Mouse (Mus musculus): ENCODE measurements around the gene BC025920. TPM values are rescaled to one million over a fixed set of nuclear protein-coding genes. Genes with fewer than 3 reads are reported as not detected.

Gene BC025920
- polyA plus RNA-seq, 1 experiment from 2014 or later, result 1.9 TPM

GRCm38 (mm10) chr10:81598342-81598741 lies 7.7 kb upstream of the BC025920 start:
- ATAC-seq (ENCODE audit: low read depth), result no peak
- WGBS, result 37% methylated on average over 3 of the region's 3 CpGs
- no peak overlapping the region for H3K9ac ChIP-seq (replicated peaks; ENCODE audit: low read depth, low read length)
- H3K4me3 ChIP-seq (ENCODE audit: low read depth, low read length), result no peak overlapping the region
- no peaks in the 10 kb centered on the region for H3K9me3 ChIP-seq (ENCODE audit: control insufficient read depth, low read length)
- H3K27me3 ChIP-seq (ENCODE audit: control insufficient read depth, insufficient read depth, low read length), result no peaks in the 10 kb centered on the region; the same call in 1 of the 2 replicates
- H3K4me1 ChIP-seq (ENCODE audit: control insufficient read depth, insufficient read depth, low read length), result peaks cover 29% of the 10 kb centered on the region
- H3K36me3 ChIP-seq (ENCODE audit: control insufficient read depth, insufficient read depth, low read length), result no peaks in the 10 kb centered on the region
- H3K27ac ChIP-seq (ENCODE audit: low read depth, low read length), result no peak overlapping the region
- H3K4me2 ChIP-seq (ENCODE audit: low read depth, low read length), result no peak overlapping the region

- peaks cover 29% of the 10 kb centered on the region for H3K4me1 ChIP-seq (ENCODE audit: control insufficient read depth, insufficient read depth, low read length)
- H3K36me3 ChIP-seq (ENCODE audit: control insufficient read depth, insufficient read depth, low read length), result no peaks in the 10 kb centered on the region
- H3K27ac ChIP-seq (ENCODE audit: low read depth, low read length), result no peak overlapping the region
- H3K9me3 ChIP-seq (ENCODE audit: control insufficient read depth, low read length), result no peaks in the 10 kb centered on the region
- 49% methylated on average over 6 of the region's 6 CpGs for WGBS
- no peaks in the 10 kb centered on the region; the same call in 1 of the 2 replicates for H3K27me3 ChIP-seq (ENCODE audit: control insufficient read depth, insufficient read depth, low read length)
- ATAC-seq (ENCODE audit: low read depth), result no peak
- no peak overlapping the region for H3K4me2 ChIP-seq (ENCODE audit: low read depth, low read length)
- H3K9ac ChIP-seq (replicated peaks; ENCODE audit: low read depth, low read length), result no peak overlapping the region
- no peak overlapping the region for H3K4me3 ChIP-seq (ENCODE audit: low read depth, low read length)
These were observed 7.2 kb upstream of the BC025920 start for GRCm38 (mm10) chr10:81598871-81599270.

GRCm38 (mm10) chr10:81599630-81600029 lies 6.4 kb upstream of the BC025920 start:
- no peaks in the 10 kb centered on the region; the same call in 1 of the 2 replicates for H3K27me3 ChIP-seq (ENCODE audit: control insufficient read depth, insufficient read depth, low read length)
- H3K9me3 ChIP-seq (ENCODE audit: control insufficient read depth, low read length), result no peaks in the 10 kb centered on the region
- no peak overlapping the region for H3K4me2 ChIP-seq (ENCODE audit: low read depth, low read length)
- 81% methylated on average over 5 of the region's 5 CpGs for WGBS
- peaks cover 29% of the 10 kb centered on the region for H3K4me1 ChIP-seq (ENCODE audit: control insufficient read depth, insufficient read depth, low read length)
- no peaks in the 10 kb centered on the region for H3K36me3 ChIP-seq (ENCODE audit: control insufficient read depth, insufficient read depth, low read length)
- no peak for ATAC-seq (ENCODE audit: low read depth)
- H3K4me3 ChIP-seq (ENCODE audit: low read depth, low read length), result no peak overlapping the region
- no peak overlapping the region for H3K27ac ChIP-seq (ENCODE audit: low read depth, low read length)
- no peak overlapping the region for H3K9ac ChIP-seq (replicated peaks; ENCODE audit: low read depth, low read length)

GRCm38 (mm10) chr10:81600096-81600495 lies 6.0 kb upstream of the BC025920 start:
- WGBS, result 49% methylated on average over 10 of the region's 10 CpGs
- Histone ChIP-seq H3K9ac (replicated peaks; ENCODE audit: low read depth, low read length) (no peak overlapping the region), H3K9me3 (ENCODE audit: control insufficient read depth, low read length) (no peaks in the 10 kb centered on the region), H3K4me1 (ENCODE audit: control insufficient read depth, insufficient read depth, low read length) (peaks cover 29% of the 10 kb centered on the region), H3K4me3 (ENCODE audit: low read depth, low read length) (no peak overlapping the region), H3K4me2 (ENCODE audit: low read depth, low read length) (no peak overlapping the region), H3K27me3 (ENCODE audit: control insufficient read depth, insufficient read depth, low read length) (no peaks in the 10 kb centered on the region; the same call in 1 of the 2 replicates), H3K27ac (ENCODE audit: low read depth, low read length) (no peak overlapping the region), H3K36me3 (ENCODE audit: control insufficient read depth, insufficient read depth, low read length) (no peaks in the 10 kb centered on the region)
- ATAC-seq (ENCODE audit: low read depth), result no peak

GRCm38 (mm10) chr10:81600738-81601203 lies 5.3 kb upstream of the BC025920 start, which contains the start of gene Tle6:
Gene Tle6 (minus strand): TSS chr10:81601073.
- no peaks in the 10 kb centered on the region; the same call in 1 of the 2 replicates for H3K27me3 ChIP-seq (ENCODE audit: control insufficient read depth, insufficient read depth, low read length)
- no peak within 1 kb of the TSS for H3K27ac ChIP-seq (ENCODE audit: low read depth, low read length)
- H3K9ac ChIP-seq (replicated peaks; ENCODE audit: low read depth, low read length), result no peak within 1 kb of the TSS; the same call in 1 of the 2 replicates
- peak; percentile 74 for ATAC-seq (ENCODE audit: low read depth)
- peaks cover 26% of the 10 kb centered on the region for H3K4me1 ChIP-seq (ENCODE audit: control insufficient read depth, insufficient read depth, low read length)
- 0 out of 2 replicates have a peak within 1 kb of the TSS, but pooled peaks have one; percentile 15 for H3K4me3 ChIP-seq (ENCODE audit: low read depth, low read length)
- WGBS, result 1% methylated on average over 28 of the region's 28 CpGs
- peak within 1 kb of the TSS; percentile 43 for H3K4me2 ChIP-seq (ENCODE audit: low read depth, low read length)
- H3K9me3 ChIP-seq (ENCODE audit: control insufficient read depth, low read length), result no peaks in the 10 kb centered on the region
- H3K36me3 ChIP-seq (ENCODE audit: control insufficient read depth, insufficient read depth, low read length), result no peaks in the 10 kb centered on the region

- 19% methylated on average over 7 of the region's 7 CpGs for WGBS
- Histone ChIP-seq H3K27me3 (ENCODE audit: control insufficient read depth, insufficient read depth, low read length) (no peaks in the 10 kb centered on the region; the same call in 1 of the 2 replicates), H3K4me2 (ENCODE audit: low read depth, low read length) (peak overlapping the region; percentile 43; the same call in 1 of the 2 replicates), H3K4me3 (ENCODE audit: low read depth, low read length) (no peak overlapping the region), H3K36me3 (ENCODE audit: control insufficient read depth, insufficient read depth, low read length) (no peaks in the 10 kb centered on the region), H3K27ac (ENCODE audit: low read depth, low read length) (no peak overlapping the region), H3K4me1 (ENCODE audit: control insufficient read depth, insufficient read depth, low read length) (peaks cover 20% of the 10 kb centered on the region), H3K9me3 (ENCODE audit: control insufficient read depth, low read length) (no peaks in the 10 kb centered on the region), H3K9ac (replicated peaks; ENCODE audit: low read depth, low read length) (no peak overlapping the region)
- ATAC-seq (ENCODE audit: low read depth), result peak; percentile 0; the same call in 1 of the 2 replicates
These were observed 4.6 kb upstream of the BC025920 start for GRCm38 (mm10) chr10:81601396-81601905.

GRCm38 (mm10) chr10:81602741-81603151 lies 3.3 kb upstream of the BC025920 start:
- H3K36me3 ChIP-seq (ENCODE audit: control insufficient read depth, insufficient read depth, low read length), result no peaks in the 10 kb centered on the region
- H3K9ac ChIP-seq (replicated peaks; ENCODE audit: low read depth, low read length), result no peak overlapping the region
- peaks cover 13% of the 10 kb centered on the region for H3K4me1 ChIP-seq (ENCODE audit: control insufficient read depth, insufficient read depth, low read length)
- ATAC-seq (ENCODE audit: low read depth), result no peak
- no peak overlapping the region for H3K4me3 ChIP-seq (ENCODE audit: low read depth, low read length)
- no peak overlapping the region for H3K27ac ChIP-seq (ENCODE audit: low read depth, low read length)
- no peak overlapping the region for H3K4me2 ChIP-seq (ENCODE audit: low read depth, low read length)
- no peaks in the 10 kb centered on the region; the same call in 1 of the 2 replicates for H3K27me3 ChIP-seq (ENCODE audit: control insufficient read depth, insufficient read depth, low read length)
- no peaks in the 10 kb centered on the region for H3K9me3 ChIP-seq (ENCODE audit: control insufficient read depth, low read length)
- 12% methylated on average over 4 of the region's 4 CpGs for WGBS

- H3K4me3 ChIP-seq (ENCODE audit: low read depth, low read length), result no peak overlapping the region
These were observed 1.8 kb upstream of the BC025920 start for GRCm38 (mm10) chr10:81604019-81604967.

More at GRCm38 (mm10) chr10:81604019-81604967, 1.8 kb upstream of the BC025920 start:
- peak overlapping the region; percentile 71; the same call in 1 of the 2 replicates for H3K4me2 ChIP-seq (ENCODE audit: low read depth, low read length)
- no peaks in the 10 kb centered on the region for H3K27me3 ChIP-seq (ENCODE audit: control insufficient read depth, insufficient read depth, low read length)
- H3K27ac ChIP-seq (ENCODE audit: low read depth, low read length), result peak overlapping the region; percentile 1; the same call in 1 of the 2 replicates
- 0 out of 2 replicates have a peak, but pooled peaks have one; percentile 2 for ATAC-seq (ENCODE audit: low read depth)
- H3K9ac ChIP-seq (replicated peaks; ENCODE audit: low read depth, low read length), result no peak overlapping the region
- no peaks in the 10 kb centered on the region for H3K9me3 ChIP-seq (ENCODE audit: control insufficient read depth, low read length)
- 80% methylated on average over 12 of the region's 12 CpGs for WGBS
- H3K4me1 ChIP-seq (ENCODE audit: control insufficient read depth, insufficient read depth, low read length), result peaks cover 13% of the 10 kb centered on the region
- no peaks in the 10 kb centered on the region for H3K36me3 ChIP-seq (ENCODE audit: control insufficient read depth, insufficient read depth, low read length)

Measured in neural tube, embryonic 14.5 days (tissue).